Mouse (Mus musculus): ENCODE measurements around the gene Tsen15. TPM values are rescaled to one million over a fixed set of nuclear protein-coding genes. Genes with fewer than 3 reads are reported as not detected.
"Not testable (repeated sequence)": the region's sequence is repeated elsewhere in the genome, so short reads cannot be mapped to it uniquely, and the experiment has no call there.

Tsen15 gene
- polyA plus RNA-seq, 1 experiment from 2014 or later, result 43.4 TPM

GRCm38 (mm10) chr1:152389271-152389670 is 2.8 kb upstream of the Tsen15 start:
- DNase-seq (ENCODE audit: low spot score), result no peak

- not testable (repeated sequence) for DNase-seq (ENCODE audit: low spot score)
Measured at GRCm38 (mm10) chr1:152385693-152386092, 795 bp downstream of the Tsen15 start.

GRCm38 (mm10) chr1:152384589-152384988 is 1.9 kb downstream of the Tsen15 start:
- DNase-seq (ENCODE audit: low spot score), result no peak

GRCm38 (mm10) chr1:152378311-152378710 is 8.2 kb downstream of the Tsen15 start:
- no peak for DNase-seq (ENCODE audit: low spot score)

GRCm38 (mm10) chr1:152369139-152369538 is 17.3 kb downstream of the Tsen15 start:
- DNase-seq (ENCODE audit: low spot score), result peak; percentile 32

- DNase-seq (ENCODE audit: low spot score), result no peak
Measured at GRCm38 (mm10) chr1:152368311-152369088, 18.0 kb downstream of the Tsen15 start.

- no peak for DNase-seq (ENCODE audit: low spot score)
Measured at GRCm38 (mm10) chr1:152356721-152357120, 29.8 kb downstream of the Tsen15 start.

GRCm38 (mm10) chr1:152347946-152348345 is 38.5 kb downstream of the Tsen15 start:
- DNase-seq (ENCODE audit: low spot score), result no peak

GRCm38 (mm10) chr1:152324024-152324423 is 62.5 kb downstream of the Tsen15 start:
- no peak for DNase-seq (ENCODE audit: low spot score)

Other genes starting within 250 kb of the Tsen15 start
- gene Colgalt2, start 13.1 kb upstream of the Tsen15 start, polyA plus RNA-seq (2015; fragmentation: Nextera tagmentation; extraction: Ambion mirVana), result 1.1 and 1.2 TPM in 2 replicates